Mouse (Mus musculus): Measurements from ENCODE around the gene Trim28.

DNA sequence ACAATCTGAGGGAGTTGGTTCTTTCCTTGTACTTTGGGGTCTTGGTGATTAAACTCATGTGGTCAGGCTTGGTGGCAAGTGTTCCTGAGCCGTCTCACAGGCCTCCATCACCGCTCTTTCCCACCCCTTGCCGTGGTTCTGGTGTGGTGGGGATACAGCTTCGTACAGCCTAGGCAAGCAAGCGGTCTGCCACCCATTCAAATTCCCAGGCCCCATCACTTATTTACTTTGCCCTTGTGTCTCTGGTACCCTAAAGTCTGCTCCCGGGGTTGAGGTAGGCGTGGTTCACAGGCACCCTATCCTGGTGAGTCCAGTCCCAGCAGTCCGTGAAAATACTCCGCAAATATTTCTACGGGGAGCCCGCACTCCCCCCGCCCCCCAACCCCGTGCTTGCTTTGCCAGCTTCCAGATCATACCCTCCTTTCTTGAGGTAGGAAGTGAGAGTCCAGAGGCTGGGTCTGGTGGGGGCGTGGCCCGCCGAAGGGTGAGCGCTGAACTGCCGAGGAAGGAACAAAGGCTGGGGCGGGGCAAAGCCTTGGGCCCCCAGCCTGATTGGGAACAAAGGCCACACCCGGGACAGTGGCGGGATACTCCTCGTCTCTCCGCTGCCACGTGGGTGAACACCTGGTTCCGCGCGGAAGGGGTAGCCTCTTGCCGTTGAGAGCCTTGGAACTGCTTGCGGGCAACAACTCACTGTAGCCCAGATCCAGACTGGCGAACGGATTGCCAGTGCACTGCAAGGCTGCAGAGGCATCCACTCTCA lies 24.0 kb downstream of the Trim28 start:
- TF ChIP-seq POLR2A (IDR thresholded peaks at IDR 0.05; ENCODE audit: control insufficient read depth, low read depth, low read length), result peak; percentile 59; the same call in 1 of the 2 replicates
- TF ChIP-seq CTCF (IDR thresholded peaks at IDR 0.05; ENCODE audit: control insufficient read depth, insufficient read depth, insufficient replicate concordance, low read depth, low read length), result no peak

All from testis, adult 2 months (tissue).